Mouse (Mus musculus): Measurements from ENCODE around the gene Pfkfb4.

Gene Pfkfb4

DNA sequence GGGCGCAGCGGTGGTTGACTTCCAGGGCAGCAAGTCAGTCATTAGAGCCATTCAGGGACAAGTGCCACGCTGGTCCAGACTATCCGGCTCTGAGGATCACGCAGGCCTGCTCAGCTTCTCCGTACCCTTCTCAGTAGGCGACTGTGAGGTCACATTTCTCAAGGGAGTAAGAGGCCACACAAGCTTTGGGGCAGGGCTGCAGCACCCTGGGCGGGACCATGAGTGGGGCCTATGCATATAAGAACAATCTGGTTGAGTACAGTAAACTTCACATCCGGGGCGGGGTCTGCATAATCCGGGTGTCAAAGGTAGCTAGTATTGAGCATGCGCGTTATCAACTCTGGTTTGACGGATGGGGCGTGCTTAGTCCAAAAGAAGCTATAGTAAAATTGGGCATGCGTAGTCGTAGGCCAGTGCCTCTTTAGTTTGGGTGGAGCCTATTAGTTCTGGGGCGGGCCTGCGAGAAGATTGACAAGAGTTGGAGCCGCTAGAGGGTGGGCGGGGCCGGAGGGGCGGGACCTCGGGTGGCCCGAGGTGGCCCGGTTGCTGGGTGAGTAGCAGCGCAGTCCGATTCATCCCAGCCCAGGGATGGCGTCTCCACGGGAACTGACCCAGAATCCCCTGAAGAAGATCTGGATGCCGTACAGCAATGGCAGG is at the start of gene Pfkfb4:
Pfkfb4 (plus strand) TSS at position 351 of the 657 bp plus-strand sequence.
- ChIA-PET POLR2A (interaction anchor here (0.5 to 3.3 kb wide), 83 partner anchors 9 to 1743 kb away, joined by 3 to 17 read pairs (median 4); partner anchors contain the start of genes Atrip (in 2 of the 4), Ndufaf3 (in 2 of the 4), Plxnb1 (in 2 of the 4) and Slc26a6 (in 2 of the 4)), CTCF (interaction anchor here (0.6 to 2.3 kb wide), 15 partner anchors 9 to 1641 kb away, joined by 3 to 22 read pairs (median 4); partner anchors contain the start of genes Nckipsd (in 1 of the 4), Nme6 (in 1 of the 4), Slc26a6 (in 1 of the 4) and Trex1 (in 1 of the 4))

DNA sequence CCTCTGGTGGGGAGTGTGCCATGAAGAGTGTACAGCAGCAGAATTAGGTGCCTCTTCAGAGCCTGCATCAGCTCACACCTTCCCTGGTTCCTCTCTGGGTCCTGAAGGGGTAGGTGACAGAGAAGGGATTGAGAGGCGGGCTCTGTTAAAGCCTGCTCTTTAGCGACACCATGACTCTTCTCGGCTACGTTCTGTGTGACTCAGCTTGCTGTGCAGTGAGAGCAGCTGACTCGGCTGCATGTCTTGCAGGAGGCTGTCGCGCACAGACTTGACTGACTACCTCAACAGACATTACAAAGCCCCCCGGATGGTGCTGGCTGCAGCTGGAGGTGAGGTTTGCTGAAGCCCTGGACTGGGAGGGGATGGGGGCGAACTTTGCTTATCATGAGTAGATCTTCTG is 46.5 kb upstream of the Pfkfb4 start:
- ChIA-PET POLR2A (interaction anchor here in 3 of 4 experiments (0.5 to 2.0 kb wide), 9 partner anchors 21 to 516 kb away, joined by 3 to 10 read pairs (median 4); partner anchors contain the start of genes Pfkfb4 (in 1 of the 3) and Slc26a6 (in 1 of the 3)), CTCF (interaction anchor here in 1 of 4 experiments (0.7 kb wide), 1 partner anchor 22 kb away, joined by 5 read pairs; no protein-coding TSS in a partner anchor)

DNA sequence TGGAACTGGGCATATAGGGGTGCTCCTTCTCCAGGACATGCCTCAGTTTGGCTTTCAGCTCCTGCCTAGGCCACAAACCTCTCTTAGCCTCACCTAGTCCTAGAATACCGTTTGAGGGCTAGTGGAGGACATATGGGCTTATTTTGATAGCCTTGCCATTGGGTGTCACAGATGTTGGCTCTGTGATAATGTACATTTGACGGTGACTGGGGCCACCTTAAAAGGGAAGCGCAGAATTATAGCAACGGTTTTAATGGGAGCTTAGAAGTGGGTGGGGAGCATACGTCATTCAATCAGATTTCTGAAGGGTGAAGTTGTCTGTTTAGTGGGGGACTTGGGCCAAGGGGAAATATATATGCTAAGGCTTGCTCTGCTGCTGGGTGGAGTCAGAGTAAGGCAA is 46.0 kb upstream of the Pfkfb4 start:
- ChIA-PET POLR2A (interaction anchor here (0.7 to 2.0 kb wide), 6 partner anchors 22 to 740 kb away, joined by 3 to 10 read pairs (median 4); partner anchors contain the start of gene Slc26a6 (in 1 of the 4)), CTCF (no interaction called here)

DNA sequence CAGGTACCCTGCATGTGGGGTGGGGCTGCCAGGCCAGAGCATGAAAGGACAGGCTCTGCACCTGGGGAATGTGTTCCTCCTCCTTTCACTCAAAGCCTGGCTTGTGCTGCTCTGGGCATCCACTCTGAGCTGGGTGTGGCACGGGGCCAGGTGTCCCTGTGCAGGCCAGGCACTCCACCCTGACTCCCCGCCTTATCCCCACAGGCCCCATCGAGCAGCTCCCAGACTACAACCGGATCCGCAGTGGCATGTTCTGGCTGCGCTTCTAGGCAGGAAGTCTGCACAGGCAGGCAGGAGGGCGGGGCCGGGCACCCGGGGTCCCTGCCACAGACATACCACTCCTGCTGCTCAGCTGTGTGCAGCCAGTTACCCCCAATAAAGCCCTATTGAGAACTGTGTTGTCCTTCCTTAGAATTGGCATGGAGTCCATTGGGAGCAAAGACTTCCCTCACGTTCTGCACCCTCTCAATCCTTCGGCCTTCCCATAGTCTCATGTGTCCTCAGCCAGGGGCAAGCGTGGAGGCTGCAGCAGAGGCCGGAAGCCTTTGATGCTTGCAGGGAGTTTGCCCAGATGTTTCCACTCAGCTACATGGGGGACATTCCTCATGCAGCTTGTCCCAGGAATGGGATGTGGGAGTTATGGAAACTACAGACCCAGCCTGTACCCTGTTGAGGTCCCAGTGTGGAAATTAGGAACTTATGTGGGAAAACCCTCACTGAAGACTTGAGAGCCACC is 42.2 kb upstream of the Pfkfb4 start:
- POLR2A ChIA-PET: interaction anchor here (0.6 to 5.2 kb wide), 7 partner anchors 10 to 357 kb away, joined by 3 to 29 read pairs (median 4); no protein-coding TSS in a partner anchor

DNA sequence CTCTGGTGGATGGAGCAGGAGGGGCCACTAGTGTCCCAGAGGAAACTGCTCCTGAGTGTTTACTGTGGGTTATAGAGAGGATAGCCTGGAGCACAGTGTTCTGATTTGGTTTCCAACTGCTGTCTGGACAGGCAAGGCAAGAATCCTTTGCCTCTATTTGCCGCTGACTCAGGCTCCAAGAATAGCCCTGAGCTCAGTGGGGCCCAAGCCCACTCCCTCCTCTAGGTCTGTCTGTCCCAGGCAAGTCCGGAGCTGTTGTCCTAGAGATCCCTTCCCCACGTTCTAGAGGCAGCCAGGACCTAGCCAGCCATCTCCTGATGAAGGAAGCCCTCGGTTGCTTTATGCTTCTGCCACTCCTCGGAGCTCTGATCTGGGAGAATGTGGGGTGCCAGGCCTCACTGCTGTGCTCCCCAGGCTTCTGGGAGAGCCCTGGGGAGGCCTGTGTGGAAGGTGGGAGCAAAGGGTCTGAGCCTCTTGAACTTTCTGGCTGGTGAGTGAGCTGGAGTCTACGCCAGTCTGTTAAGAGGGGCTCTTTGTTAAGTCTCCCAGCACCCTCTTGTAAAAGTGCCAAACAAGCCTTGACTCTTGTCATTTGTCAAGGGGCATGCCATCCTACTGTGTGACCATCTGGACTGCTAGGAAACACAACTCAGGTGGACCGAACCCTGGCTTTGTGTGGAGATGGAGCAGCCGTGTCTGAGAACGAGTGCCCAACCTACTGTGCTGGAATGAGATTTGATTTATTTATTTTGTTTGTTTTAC is 41.4 kb upstream of the Pfkfb4 start:
- ChIA-PET CTCF (no interaction called here), POLR2A (interaction anchor here (0.6 to 5.2 kb wide), 8 partner anchors 11 to 358 kb away, joined by 3 to 29 read pairs (median 4); partner anchors contain the start of gene Slc26a6 (in 1 of the 4))

More for the DNA sequence above, 42.2 kb upstream of the Pfkfb4 start:
- CTCF ChIA-PET: interaction anchor here in 1 of 4 experiments (0.7 kb wide), 1 partner anchor 967 kb away, joined by 3 read pairs; no protein-coding TSS in a partner anchor

DNA sequence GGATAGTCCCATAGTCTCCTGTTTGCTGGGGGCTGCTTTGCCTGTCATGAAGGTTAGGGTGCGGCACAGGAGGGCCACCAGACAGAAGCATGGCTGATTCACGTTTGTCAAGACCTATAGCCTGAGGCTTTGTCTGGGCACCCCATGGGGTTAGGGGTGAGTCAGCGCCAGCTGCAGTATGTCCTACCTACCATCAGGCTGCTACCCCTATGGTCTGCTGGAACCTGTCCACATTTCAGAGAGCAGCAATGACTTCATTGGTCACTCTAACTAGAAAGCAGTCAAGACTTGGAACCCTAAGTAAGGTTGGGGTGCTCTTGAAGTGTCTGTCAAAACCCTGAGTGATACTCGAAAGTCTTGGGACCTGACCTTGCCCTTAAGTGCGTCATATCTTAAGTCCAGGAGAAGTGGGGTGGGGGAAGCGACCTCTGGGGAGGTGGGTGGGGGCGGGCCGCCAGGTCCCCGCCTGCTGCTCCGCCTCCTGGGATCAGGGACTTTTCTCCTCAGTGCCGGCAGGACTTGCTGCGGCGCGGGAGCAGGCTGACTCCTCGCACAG is 38.4 kb upstream of the Pfkfb4 start, which contains the start of gene Col7a1:
Col7a1 (plus strand) TSS at position 506 of the 556 bp plus-strand sequence.
- CTCF ChIA-PET: no interaction called here

DNA sequence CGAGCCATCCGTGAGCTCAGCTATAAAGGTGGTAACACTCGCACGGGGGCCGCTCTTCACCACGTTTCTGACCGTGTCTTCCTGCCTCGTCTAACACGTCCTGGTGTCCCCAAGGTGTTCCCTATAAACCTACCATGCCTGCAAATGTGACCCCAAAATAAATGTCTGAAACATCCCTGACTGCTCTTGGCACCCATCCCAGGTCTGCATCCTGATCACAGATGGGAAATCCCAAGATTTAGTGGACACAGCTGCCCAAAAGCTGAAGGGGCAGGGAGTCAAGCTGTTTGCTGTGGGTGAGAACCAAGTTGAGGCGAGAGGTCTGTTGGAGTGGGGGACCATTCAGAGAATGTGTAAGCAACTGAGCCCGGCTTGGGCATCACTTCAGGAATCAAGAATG is 36.3 kb upstream of the Pfkfb4 start:
- ChIA-PET POLR2A (interaction anchor here in 2 of 4 experiments (1.1 to 1.3 kb wide), 2 partner anchors 123 to 128 kb away, joined by 3 read pairs; no protein-coding TSS in a partner anchor), CTCF (interaction anchor here in 2 of 4 experiments (0.6 kb wide), 2 partner anchors 36 to 843 kb away, joined by 3 to 4 read pairs; partner anchors contain the start of gene Pfkfb4 (in 1 of the 2))

More for the DNA sequence above, 38.4 kb upstream of the Pfkfb4 start, which contains the start of gene Col7a1:
- POLR2A ChIA-PET: interaction anchor here in 2 of 4 experiments (1.0 to 3.0 kb wide), 4 partner anchors 12 to 158 kb away, joined by 3 to 7 read pairs (median 4); partner anchors contain the start of gene Pfkfb4 (in 1 of the 2)

DNA sequence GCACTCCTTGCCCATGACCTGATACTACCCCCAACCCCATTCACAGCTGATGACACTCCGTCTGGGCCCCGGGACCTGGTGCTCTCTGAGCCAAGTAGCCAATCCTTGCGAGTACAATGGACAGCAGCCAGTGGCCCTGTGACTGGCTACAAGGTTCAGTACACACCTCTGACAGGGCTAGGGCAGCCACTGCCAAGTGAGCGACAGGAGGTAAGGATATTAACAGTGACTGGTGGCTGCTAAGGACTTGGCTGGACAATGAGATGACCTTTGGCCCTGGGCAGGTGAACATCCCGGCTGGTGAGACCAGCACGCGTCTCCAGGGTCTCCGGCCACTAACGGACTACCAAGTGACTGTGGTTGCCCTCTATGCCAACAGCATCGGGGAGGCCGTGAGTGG is 35.7 kb upstream of the Pfkfb4 start:
- ChIA-PET POLR2A (no interaction called here), CTCF (no interaction called here)

DNA sequence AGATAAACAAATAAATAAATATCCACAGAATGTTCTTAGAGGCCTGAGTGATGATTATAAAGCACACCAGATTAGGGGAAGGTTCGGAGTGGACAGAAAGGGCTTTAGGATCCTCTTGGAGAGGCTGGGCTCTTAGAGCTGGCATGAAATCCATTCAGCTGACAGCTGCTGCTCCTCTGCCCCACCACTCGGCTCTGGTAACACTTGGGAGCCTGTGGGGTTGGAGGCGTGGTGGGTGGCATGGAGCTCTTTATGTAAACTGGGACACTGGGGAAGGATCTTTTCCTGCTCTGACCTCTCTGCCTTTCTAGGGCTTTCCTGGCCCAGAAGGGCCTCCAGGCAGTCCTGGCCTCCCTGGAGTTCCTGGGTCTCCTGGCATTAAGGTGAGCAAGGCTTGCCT is 28.0 kb upstream of the Pfkfb4 start:
- ChIA-PET CTCF (no interaction called here), POLR2A (interaction anchor here in 1 of 4 experiments (2.0 kb wide), 1 partner anchor 26 kb away, joined by 7 read pairs; no protein-coding TSS in a partner anchor)

DNA sequence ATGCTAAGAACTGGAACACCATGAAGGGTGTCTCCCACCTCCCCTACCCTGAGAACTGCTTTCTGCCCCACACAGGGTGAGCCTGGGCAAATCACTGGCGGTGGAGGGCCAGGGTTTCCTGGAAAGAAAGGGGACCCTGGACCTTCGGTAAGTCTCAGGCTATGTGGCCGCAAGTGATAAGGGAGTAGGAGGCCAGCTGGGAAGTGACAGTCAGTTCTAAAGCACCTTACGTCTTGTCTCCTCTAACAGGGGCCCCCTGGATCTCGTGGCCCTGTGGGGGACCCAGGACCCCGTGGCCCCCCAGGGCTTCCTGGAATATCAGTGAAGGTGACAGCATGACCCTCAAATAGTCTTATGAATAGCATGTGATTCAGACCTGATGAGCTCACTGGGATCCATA is 27.2 kb upstream of the Pfkfb4 start:
- POLR2A ChIA-PET: interaction anchor here in 1 of 4 experiments (2.0 kb wide), 1 partner anchor 26 kb away, joined by 7 read pairs; no protein-coding TSS in a partner anchor
- CTCF ChIA-PET: interaction anchor here in 1 of 4 experiments (0.7 kb wide), 1 partner anchor 911 kb away, joined by 3 read pairs; the partner anchor contains the start of gene Cdc25a

DNA sequence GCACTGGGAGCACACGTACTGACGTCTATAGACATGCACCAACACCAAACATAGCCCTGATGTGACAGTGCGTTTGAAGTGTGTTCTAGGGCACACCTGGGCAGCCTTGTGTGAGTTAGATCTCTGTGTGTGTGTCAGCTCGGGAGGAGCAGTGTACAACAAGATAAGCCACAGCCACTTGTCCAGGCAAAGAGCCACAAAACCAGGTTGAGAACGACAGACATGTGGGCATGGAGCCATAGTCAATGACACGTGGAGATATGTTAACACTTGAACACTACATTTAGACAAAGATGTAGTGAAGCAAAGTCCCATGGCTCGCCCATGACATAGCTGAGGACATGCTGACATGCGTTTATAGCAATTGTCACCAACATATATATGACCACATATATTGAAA is 21.0 kb upstream of the Pfkfb4 start:
- ChIA-PET POLR2A (interaction anchor here in 2 of 4 experiments (0.6 kb wide), 2 partner anchors 15 to 669 kb away, joined by 3 to 5 read pairs; partner anchors contain the start of gene Ucn2 (in 1 of the 2)), CTCF (no interaction called here)

DNA sequence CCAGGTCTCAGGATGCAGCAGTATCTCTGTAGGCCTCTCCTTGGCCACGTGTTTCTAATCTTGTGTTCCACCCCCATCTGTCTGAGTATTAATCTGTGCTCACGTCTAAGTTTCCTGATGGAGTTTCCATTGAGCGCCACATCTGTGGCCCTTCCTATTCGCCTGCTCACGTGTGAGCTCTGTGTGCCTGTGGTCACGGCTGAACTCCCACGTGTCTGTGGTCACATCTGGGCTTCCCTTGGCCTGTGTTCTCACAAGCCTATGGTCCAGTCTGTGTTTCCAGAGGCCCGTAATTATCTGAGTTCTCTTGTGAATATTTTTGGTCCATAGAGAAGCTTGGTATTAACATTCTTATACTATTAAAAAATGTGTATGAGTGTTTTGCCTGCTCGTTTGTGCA is 15.1 kb upstream of the Pfkfb4 start:
- POLR2A ChIA-PET: interaction anchor here in 1 of 4 experiments (1.0 kb wide), 1 partner anchor 15 kb away, joined by 3 read pairs; the partner anchor contains the start of gene Pfkfb4
- CTCF ChIA-PET: no interaction called here

DNA sequence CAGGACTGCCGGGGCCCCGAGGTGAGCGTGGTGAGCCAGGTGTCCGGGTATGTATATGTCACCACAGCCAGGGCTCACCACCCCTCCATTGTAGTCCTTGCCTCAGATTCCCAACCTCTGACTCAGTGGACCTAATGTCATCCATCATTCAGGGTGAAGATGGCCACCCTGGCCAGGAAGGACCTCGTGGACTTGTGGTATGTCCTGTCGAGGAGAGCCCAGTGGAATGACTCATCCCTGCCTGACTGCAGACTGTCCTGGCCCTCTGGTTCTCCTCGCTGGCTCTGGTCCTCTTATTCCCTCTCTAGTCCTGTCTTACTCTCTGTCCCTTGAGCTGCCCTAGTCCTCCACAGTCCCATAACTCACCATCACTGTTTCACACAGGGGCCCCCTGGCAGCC is 13.6 kb upstream of the Pfkfb4 start:
- CTCF ChIA-PET: interaction anchor here in 2 of 4 experiments (0.7 to 1.0 kb wide), 2 partner anchors 124 to 183 kb away, joined by 3 to 4 read pairs; no protein-coding TSS in a partner anchor
- POLR2A ChIA-PET: interaction anchor here in 2 of 4 experiments (1.1 to 3.7 kb wide), 2 partner anchors 9 to 13 kb away, joined by 3 to 14 read pairs; partner anchors contain the start of gene Pfkfb4 (in 1 of the 2)

DNA sequence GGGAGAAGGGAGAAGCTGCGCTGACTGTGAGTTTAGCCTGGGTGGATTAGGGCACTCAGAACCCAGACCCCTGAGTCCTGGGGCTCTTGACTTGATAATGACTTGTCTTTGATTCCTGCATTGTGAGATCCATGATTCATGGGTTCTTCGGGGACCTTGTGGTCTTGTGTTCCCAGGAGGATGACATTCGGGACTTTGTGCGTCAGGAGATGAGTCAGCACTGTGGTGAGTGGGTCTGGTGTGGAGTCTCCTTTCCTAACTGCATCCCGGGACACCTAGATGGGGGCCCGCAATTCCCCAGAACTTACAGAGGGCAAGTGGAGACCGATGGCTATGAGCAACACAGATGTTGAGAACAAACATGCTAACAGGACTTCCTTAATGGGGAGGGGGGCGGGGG is 9.1 kb upstream of the Pfkfb4 start:
- ChIA-PET POLR2A (interaction anchor here in 2 of 4 experiments (0.6 to 1.2 kb wide), 2 partner anchors 9 to 348 kb away, joined by 3 to 4 read pairs; partner anchors contain the start of gene Pfkfb4 (in 1 of the 2)), CTCF (no interaction called here)

DNA sequence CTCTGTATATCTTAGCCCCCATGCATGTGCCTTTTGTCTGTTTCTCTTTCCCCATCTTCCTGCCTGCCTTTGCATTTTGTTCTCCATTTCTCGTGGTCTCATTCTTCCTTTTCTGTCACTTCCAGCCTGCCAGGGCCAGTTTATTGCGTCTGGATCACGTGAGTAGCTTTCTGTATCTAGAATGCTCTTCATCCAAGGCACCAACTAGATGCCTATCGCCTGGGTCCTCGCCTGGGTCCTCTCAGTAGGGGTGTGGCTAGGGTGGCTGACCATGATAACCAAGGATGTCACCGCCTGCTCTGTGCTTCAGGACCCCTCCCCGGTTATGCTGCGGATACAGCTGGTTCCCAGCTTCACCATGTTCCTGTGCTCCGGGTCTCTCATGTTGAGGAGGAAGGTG is 8.4 kb upstream of the Pfkfb4 start:
- POLR2A ChIA-PET: interaction anchor here in 2 of 4 experiments (0.6 to 1.2 kb wide), 2 partner anchors 8 to 349 kb away, joined by 3 to 4 read pairs; partner anchors contain the start of gene Pfkfb4 (in 1 of the 2)
- CTCF ChIA-PET: no interaction called here

DNA sequence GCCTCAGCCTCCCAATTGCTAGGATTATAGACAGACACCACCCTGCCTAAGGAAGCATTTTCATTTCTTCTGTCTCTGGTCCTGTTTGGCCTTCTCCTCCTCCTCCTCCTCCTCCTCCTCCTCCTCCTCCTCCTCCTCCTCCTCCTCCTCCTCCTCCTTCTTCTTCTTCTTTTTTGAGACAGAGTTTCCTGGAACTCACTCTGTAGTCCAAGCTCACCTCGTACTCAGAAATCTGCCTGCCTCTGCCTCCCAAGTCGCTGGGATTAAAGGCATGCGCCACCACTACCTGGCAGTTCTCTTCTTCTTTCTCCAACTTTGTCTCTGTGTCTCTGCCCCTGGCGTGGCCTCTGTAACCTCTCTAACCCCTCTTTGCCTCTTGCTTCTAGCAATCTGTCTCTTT is 5.9 kb upstream of the Pfkfb4 start, which contains the start of gene Ucn2:
Ucn2 (plus strand) TSS at position 301 of the 400 bp plus-strand sequence.
- POLR2A ChIA-PET: interaction anchor here in 2 of 4 experiments (0.6 to 0.8 kb wide), 2 partner anchors 16 to 73 kb away, joined by 5 to 18 read pairs; no protein-coding TSS in a partner anchor
- CTCF ChIA-PET: no interaction called here

Data from embryonic stem cell, embryonic (primary cell).